Mouse (Mus musculus) lung, adult 2 months (tissue): Measurements from ENCODE around the gene Gm20388. TPM values are rescaled to one million over a fixed set of nuclear protein-coding genes. Genes with fewer than 3 reads are reported as not detected.

Experiments
- DNase-seq: peaks from one replicate; pipeline ENCODE4 v3.0.0; 2022
- H3K4me1 ChIP-seq: fragments of 200-500 bp; 2 replicates; pipeline ENCODE4 v1.6.1; 2011; ENCODE audit warnings: low read length; ENCODE audit not compliant: control insufficient read depth, insufficient read depth
- H3K4me3 ChIP-seq: fragments of 200-500 bp; replicated peaks from 2 replicates; pipeline ENCODE3; 2011; ENCODE audit warnings: low read depth, mild to moderate bottlenecking, control low read depth, low read length; ENCODE audit errors: extremely low read depth
- CTCF ChIP-seq: fragments of 200-500 bp; IDR thresholded peaks from 2 replicates; pipeline ENCODE4 v1.5.1; 2011; ENCODE audit warnings: mild to moderate bottlenecking, low read length, control low read depth; ENCODE audit not compliant: insufficient read depth
- POLR2A ChIP-seq: fragments of 200-500 bp; IDR thresholded peaks from 2 replicates; pipeline ENCODE4 v1.6.1; 2011; ENCODE audit warnings: low read depth, mild to moderate bottlenecking, control low read depth, low read length, borderline replicate concordance; ENCODE audit errors: extremely low read depth
- WGBS: fragments of 180-500 bp; shearing (Covaris S2); methylation state at CpG from one replicate; pipeline ENCODE4 v1.1.7; 2018; 5-methylcytosine and 5-hydroxymethylcytosine counted together
- polyA plus RNA-seq: library from polyadenylated mRNA; depleted of rRNA; stranded (reverse); fragments of >200 nt; gene quantifications from 2 replicates; pipeline ENCODE4 v1.2.3, GENCODE M21; 2012

Gene Gm20388
- polyA plus RNA-seq, 1 experiment, result 67.8 TPM

DNA sequence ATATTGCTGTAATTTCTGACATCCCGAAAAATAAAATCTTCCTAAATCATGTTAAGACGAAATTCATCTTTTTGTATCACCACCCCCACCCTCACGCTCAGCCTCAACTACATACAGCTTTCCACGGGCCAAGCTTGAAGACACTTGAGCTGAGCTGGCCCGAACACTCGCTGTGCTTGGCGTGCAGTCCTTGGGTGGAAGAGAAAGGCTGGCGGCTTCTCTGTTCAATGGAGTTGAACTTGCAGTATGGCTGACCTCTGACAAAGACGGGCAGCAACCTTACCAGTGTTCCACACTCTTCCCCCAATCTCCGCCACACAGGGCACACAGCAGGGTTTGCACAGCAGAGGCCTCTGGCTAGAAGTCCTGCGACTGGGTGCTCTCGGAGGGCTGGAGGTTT, 670.7 kb downstream of the Gm20388 start:
- WGBS, result 88% methylated on average over 12 of the region's 12 CpGs
- Histone ChIP-seq H3K4me3 (no peak overlapping the region), H3K4me1 (no peaks in the 10 kb centered on the region)
- no peak for TF ChIP-seq POLR2A
- no peak for TF ChIP-seq CTCF
- DNase-seq, result no peak

DNA sequence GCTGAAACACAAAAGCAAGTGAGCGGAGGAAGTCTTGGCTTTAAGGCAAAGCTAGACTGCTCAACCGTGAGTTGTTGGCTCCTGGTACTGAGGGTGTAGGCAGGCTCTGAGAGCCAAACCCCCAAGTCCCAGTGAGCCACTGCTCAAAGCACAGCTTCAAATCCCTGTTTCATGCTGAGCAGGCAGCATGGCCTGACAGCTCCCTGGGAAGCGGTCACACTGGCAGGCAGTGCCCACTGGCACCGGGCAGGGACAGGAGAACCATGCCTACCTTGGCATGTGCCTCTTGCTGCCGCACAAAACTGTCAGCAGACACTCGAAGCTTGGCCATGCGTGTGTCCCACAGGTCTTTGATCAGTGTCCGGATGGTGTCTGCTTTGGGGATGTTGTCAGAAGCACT, 671.2 kb downstream of the Gm20388 start:
- no peak for TF ChIP-seq POLR2A
- no peak for TF ChIP-seq CTCF
- 88% methylated on average over 8 of the region's 8 CpGs for WGBS
- DNase-seq, result no peak
- Histone ChIP-seq H3K4me1 (no peaks in the 10 kb centered on the region), H3K4me3 (no peak overlapping the region)

DNA sequence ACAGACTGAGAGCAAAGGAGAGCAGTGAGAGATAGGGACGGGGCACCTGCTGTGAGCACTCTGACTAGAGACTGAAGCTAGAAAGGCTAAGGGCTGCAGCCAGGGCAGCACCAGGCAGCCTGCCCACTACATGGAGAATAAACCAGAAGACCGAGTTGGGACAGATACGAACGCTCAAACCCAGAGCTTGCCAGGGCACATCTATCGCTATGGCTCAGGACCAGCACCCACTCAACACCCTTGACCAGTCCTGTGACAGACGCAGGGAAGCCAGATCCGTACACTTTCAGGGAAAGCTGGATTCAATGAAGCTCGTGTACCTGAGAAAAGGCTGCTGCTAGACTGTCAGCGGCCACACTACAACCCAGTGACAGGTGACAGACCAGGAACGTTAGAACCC, 674.9 kb downstream of the Gm20388 start:
- H3K4me1 ChIP-seq, result no peaks in the 10 kb centered on the region

DNA sequence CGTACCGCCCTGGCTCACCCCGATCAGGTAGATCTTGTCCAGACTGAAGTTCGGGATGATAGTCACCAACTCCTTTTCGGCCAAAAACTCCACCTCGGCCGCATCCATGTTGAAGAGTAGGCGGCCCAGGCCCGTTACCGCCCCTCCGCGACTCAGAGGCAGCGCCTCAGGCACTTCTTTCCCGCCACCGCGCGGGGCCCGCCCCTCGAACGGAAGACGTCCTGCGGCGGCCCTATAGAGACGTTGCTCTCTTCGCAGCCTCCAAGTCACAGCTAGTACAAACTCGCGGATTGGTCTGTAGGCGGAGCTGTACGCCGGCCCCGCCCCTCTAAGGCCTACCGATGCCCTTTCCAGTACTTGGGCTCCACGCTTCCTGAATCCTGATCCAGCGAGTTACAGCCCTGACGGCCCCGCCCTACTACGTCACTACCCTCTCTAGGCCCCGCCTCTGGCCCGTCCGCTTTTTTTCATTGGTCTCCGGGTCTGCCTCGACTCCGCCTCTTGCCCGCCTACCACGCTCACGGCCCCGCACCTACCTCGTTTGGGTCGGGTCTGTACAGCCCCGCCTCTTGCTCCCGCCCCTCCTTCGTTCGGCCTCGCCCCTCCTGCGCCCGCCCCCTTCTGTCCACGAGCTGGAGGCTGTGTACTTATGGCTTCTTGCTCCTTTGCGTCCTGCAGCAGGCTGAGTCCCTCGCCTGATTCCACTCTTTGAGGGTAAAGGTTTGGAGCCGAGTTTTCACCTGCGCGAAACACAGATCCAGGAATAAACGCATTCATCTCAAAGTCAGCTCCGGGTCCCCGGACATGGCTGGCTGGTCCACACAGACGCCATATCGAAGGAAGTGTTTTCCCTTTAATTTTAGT, 678.5 kb downstream of the Gm20388 start, which contains the start of gene Gins2:
Gins2 (minus strand) TSS at position 397 of the 864 bp plus-strand sequence.
- TF ChIP-seq CTCF (no peak), POLR2A (peak; percentile 54; the same call in 1 of the 2 replicates)
- Histone ChIP-seq H3K4me1 (no peaks in the 10 kb centered on the region), H3K4me3 (peak within 1 kb of the TSS; percentile 67)
- under 1% methylated on average over 67 of the region's 67 CpGs for WGBS
- DNase-seq, result peak; percentile 99

More for the DNA sequence above, 674.9 kb downstream of the Gm20388 start:
- WGBS, result 88% methylated on average over 10 of the region's 10 CpGs
- no peak for TF ChIP-seq CTCF
- no peak overlapping the region for H3K4me3 ChIP-seq
- no peak for DNase-seq

DNA sequence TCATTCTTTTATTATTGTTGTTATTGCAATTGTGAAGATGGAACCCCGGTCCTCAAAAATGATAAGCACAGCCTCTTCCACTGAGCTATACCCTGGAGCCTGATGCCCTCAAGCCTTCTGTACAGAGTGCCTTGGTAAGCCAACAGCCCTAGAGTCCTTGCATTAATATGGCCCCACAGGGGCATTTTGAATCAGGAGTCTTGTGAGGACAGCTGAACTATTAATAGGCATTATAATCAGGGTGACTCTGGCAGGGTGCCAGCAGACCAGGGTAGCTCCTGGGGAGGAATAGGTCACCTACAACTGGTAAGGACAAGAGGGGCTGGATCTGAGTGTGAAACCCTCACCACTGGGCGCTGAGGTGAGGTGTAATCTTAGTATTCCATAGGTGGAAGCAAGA, 679.3 kb downstream of the Gm20388 start:
- 50% methylated on average over 2 of the region's 2 CpGs for WGBS
- DNase-seq, result no peak
- no peaks in the 10 kb centered on the region for H3K4me1 ChIP-seq
- H3K4me3 ChIP-seq, result no peak overlapping the region
- no peak for TF ChIP-seq CTCF
- TF ChIP-seq POLR2A, result no peak

DNA sequence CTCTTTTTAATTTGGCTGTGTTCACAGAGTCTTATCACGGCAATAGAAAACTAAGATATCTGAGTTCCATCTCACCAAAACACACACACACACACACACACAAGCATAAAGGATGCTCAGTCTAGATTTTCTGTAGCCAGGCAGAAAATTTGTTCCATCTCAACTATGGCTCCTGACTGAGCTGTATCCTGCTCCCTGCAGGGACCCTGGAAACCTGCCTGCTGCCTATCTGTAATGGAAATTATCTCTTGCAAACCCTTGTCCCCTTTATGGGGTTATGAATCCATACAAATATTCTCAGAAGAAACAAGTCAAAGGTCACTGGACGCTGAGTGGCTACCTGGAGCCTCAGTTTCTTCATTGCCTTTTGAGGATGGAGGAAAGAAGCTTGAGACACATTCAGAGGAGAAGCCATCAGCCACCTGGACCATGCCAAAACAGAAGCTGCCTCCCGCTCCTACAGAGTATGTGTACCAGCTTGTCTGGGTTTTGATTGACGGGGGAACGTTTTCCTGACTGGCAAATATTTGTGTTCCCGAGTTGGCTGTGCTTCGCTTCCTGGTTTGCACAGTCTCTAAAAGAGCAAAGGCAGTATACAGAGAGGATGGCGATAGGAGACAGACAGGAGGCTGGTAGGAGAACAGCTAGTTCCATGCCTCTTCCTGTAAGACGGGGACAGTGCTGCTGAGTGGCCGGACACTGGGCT, 681.1 kb downstream of the Gm20388 start:
- DNase-seq, result no peak
- H3K4me1 ChIP-seq, result no peaks in the 10 kb centered on the region
- 40% methylated on average over 10 of the region's 10 CpGs for WGBS
- H3K4me3 ChIP-seq, result no peak overlapping the region
- no peak for TF ChIP-seq CTCF
- no peak for TF ChIP-seq POLR2A

DNA sequence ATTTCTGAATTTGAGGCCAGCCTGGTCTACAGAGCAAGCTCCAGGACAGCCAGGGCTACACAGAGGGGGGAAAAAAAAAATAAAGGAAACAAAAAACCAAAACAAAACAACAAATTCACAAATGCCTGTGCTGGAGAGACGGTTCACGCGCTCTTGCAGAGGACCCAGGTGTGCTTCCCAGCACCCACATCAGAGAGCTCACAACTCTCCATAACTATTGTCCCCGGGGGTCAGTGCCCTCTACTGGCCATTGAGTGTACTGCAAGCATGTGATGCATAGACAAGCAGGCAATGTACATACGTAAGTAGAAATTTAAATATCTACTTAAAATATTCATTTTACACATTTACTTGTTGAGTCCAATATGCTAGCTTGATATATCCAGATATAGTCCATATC, 683.9 kb downstream of the Gm20388 start:
- no peak for DNase-seq
- WGBS, result 89% methylated on average over 5 of the region's 5 CpGs
- H3K4me1 ChIP-seq, result no peaks in the 10 kb centered on the region
- H3K4me3 ChIP-seq, result no peak overlapping the region
- TF ChIP-seq CTCF (peak; percentile 31; the same call in 1 of the 2 replicates), POLR2A (no peak)

DNA sequence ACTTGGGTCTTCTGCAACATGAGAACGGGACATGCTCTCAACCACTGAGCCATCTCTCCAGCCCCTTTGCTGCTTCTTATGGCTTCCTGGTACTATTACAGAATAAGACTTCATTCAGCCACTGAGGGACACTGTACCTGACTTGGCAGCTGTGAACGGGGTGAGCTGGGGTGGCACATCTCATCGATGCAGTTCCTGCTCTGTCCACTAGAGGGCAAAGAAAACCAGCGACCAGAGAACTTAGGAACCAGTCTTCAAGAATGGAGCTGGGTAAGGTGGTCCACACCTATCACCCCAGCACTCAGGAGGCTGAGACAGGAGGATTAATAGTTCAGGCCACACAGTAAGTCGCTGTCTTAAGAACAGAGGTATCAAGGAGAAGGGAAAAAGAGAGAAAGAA, 685.3 kb downstream of the Gm20388 start:
- 13% methylated on average over 5 of the region's 5 CpGs for WGBS
- DNase-seq, result peak; percentile 54
- no peaks in the 10 kb centered on the region for H3K4me1 ChIP-seq
- TF ChIP-seq CTCF (peak; percentile 91), POLR2A (no peak)
- no peak overlapping the region for H3K4me3 ChIP-seq

DNA sequence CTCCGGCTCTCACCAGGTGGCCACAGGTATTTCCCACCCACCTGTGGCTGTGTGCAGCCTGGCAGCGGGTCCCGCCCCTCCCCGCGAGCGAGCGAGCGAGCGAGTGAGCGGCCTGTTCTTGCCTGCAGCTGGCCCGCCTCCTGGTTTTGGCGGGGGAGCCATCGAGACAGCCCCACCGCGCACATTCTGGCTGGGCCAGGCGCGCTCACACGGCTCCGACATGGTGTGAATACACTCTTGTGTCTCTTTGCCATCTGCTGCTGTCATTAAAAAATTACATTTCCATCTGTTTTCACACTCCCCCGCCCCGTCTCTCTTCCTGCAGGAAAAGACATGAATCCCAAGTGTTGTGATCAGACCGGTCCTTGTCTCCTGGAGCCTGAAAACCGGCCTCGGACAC, 687.9 kb downstream of the Gm20388 start:
- Histone ChIP-seq H3K4me3 (no peak overlapping the region), H3K4me1 (no peaks in the 10 kb centered on the region)
- WGBS, result 38% methylated on average over 24 of the region's 24 CpGs
- DNase-seq, result no peak
- TF ChIP-seq POLR2A, result no peak
- no peak for TF ChIP-seq CTCF
